Mouse (Mus musculus) erythroblast, embryonic 14.5 days (primary cell): ENCODE data around the gene Gimap8. TPM values are rescaled to one million over a fixed set of nuclear protein-coding genes. Genes with fewer than 3 reads are reported as not detected.

Source experiments
- H3K27me3 ChIP-seq: 2 replicates; pipeline ENCODE4 v1.6.1; 2012; ENCODE audit warnings: inconsistent platforms; ENCODE audit not compliant: control insufficient read depth
- H3K36me3 ChIP-seq: 2 replicates; pipeline ENCODE4 v1.6.1; 2012; ENCODE audit warnings: mild to moderate bottlenecking, inconsistent platforms; ENCODE audit not compliant: control insufficient read depth
- H3K4me1 ChIP-seq: 2 replicates; pipeline ENCODE4 v1.6.1; 2012; ENCODE audit warnings: inconsistent platforms; ENCODE audit not compliant: control insufficient read depth
- H3K4me3 ChIP-seq: replicated peaks from 2 replicates; pipeline ENCODE3; 2012; ENCODE audit warnings: moderate library complexity, mild to moderate bottlenecking, inconsistent platforms
- H3K9me3 ChIP-seq: 2 replicates; pipeline ENCODE4 v1.6.1; 2012; ENCODE audit warnings: low read length, inconsistent platforms, mixed read lengths; ENCODE audit not compliant: control insufficient read depth
- GATA1 ChIP-seq: IDR thresholded peaks from 2 replicates; pipeline ENCODE4 v1.6.1; 2012; ENCODE audit warnings: low read length, inconsistent platforms, mixed read lengths
- TAL1 ChIP-seq: IDR thresholded peaks from 3 replicates; pipeline ENCODE4 v1.6.1; 2012; ENCODE audit warnings: low read length, inconsistent platforms, mixed read lengths
- polyA plus RNA-seq: library from polyadenylated mRNA; stranded (reverse); fragments of >175 nt; gene quantifications from 2 replicates; pipeline ENCODE4 v1.2.3, GENCODE M21; 2012

The Gimap8 gene
- polyA plus RNA-seq, 1 experiment: not detected

GRCm38 (mm10) chr6:48674291-48675058, 27.4 kb downstream of the Gimap8 start:
- H3K27me3 ChIP-seq: no peaks in the 10 kb centered on the region
- no peaks in the 10 kb centered on the region; the same call in 1 of the 2 replicates for H3K36me3 ChIP-seq
- TF ChIP-seq TAL1 (no peak), GATA1 (no peak)
- peaks cover 13% of the 10 kb centered on the region for H3K4me1 ChIP-seq
- H3K4me3 ChIP-seq: no peak overlapping the region
- no peaks in the 10 kb centered on the region for H3K9me3 ChIP-seq

GRCm38 (mm10) chr6:48675400-48675930, 28.4 kb downstream of the Gimap8 start:
- Histone ChIP-seq H3K9me3 (no peaks in the 10 kb centered on the region), H3K27me3 (no peaks in the 10 kb centered on the region), H3K4me1 (peaks cover 13% of the 10 kb centered on the region), H3K4me3 (peak overlapping the region; percentile 58), H3K36me3 (no peaks in the 10 kb centered on the region; the same call in 1 of the 2 replicates)
- TF ChIP-seq GATA1 (no peak), TAL1 (no peak)

DNA sequence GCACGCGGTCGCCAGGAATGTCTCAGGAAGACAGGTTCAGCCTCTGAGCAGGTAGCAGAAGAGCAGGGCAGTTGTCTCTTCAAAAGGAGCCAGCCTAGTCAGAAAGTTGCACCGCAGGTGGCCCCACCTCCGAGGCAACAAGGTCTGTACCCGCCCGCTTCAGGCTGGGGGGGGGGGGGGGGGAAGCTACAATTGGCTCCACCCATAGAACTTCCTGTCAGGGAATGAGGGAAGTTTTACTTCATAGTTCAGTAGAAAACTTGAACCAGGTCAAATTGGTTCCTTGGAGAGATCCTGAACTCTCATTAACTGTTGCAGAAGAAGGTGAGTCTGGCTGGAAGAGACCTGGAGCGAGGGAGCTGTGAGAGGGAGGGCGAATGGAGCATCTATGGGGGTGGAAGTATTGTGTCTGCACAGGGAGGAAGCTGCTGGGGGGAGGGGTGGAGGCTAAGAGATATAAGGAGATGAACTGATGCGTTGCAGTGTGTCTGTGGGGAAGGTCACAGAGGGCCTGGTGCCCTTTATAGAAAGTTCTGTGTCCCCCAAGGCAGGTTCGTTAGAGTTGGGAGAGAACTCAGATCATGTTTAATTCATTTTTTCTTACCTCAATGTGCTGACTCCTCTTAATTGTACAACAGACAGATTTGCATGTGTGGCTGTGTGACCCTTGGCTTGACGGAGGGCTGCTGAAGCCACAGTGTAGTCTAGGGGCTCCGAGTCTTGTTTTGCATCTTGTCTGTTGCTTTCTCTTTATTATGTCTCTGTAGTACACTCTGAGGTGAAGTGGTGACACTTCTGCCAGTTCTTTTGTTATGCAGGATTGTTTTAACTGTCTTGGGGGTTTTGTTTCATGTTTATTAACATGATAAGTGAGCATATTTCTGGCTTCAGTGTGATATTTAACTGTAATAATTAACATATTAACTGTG, 29.2 kb downstream of the Gimap8 start, which contains the start of gene Gimap9:
TSS of gene Gimap9 (plus strand) at position 199 of the 929 bp plus-strand sequence.
- TF ChIP-seq GATA1 (no peak), TAL1 (no peak)
- H3K36me3 ChIP-seq: no peaks in the 10 kb centered on the region; the same call in 1 of the 2 replicates
- H3K9me3 ChIP-seq: no peaks in the 10 kb centered on the region
- no peaks in the 10 kb centered on the region for H3K27me3 ChIP-seq
- H3K4me3 ChIP-seq: peak within 1 kb of the TSS; percentile 58
- H3K4me1 ChIP-seq: peaks cover 13% of the 10 kb centered on the region

GRCm38 (mm10) chr6:48676860-48677415, 29.9 kb downstream of the Gimap8 start:
- no peaks in the 10 kb centered on the region for H3K9me3 ChIP-seq
- no peak for TF ChIP-seq GATA1
- no peak for TF ChIP-seq TAL1
- no peak overlapping the region for H3K4me3 ChIP-seq
- H3K27me3 ChIP-seq: no peaks in the 10 kb centered on the region
- H3K36me3 ChIP-seq: no peaks in the 10 kb centered on the region; the same call in 1 of the 2 replicates
- H3K4me1 ChIP-seq: peaks cover 13% of the 10 kb centered on the region

DNA sequence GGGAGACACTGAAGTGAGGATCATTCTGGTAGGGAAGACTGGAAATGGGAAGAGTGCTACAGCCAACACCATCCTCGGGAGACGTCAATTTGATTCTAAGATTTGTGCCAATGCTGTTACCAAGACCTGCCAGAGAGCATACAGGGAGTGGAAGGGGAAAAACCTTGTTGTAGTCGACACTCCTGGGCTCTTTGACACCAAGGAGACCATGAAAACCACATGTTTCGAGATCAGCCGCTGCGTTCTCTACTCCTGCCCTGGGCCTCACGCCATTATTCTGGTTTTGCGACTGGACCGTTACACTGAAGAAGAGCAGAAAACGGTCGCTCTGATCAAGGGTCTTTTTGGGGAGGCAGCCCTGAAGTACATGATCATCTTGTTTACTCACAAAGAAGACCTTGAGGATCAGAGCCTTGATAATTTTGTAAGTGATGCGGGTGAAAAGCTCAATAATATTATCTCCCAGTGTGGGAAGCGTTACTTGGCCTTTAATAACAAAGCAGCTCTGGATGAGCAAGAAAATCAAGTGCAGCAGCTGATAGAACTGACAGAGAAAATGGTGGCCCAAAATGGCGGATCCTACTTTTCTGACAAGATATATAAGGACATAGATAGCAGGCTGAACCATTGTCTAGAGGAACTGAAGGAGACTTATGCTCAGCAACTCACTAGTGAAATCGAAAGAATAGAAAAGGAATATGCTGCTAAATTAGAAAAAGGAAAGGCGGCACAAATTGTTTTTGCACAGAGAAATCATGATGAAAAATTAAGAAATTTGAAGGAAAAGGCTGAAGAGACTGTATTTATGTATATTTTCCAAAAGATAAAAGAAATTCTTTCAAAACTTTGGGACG, 30.7 kb downstream of the Gimap8 start:
- TF ChIP-seq GATA1 (no peak), TAL1 (no peak)
- Histone ChIP-seq H3K27me3 (no peaks in the 10 kb centered on the region), H3K4me3 (no peak overlapping the region), H3K4me1 (peaks cover 13% of the 10 kb centered on the region), H3K9me3 (no peaks in the 10 kb centered on the region), H3K36me3 (no peaks in the 10 kb centered on the region; the same call in 1 of the 2 replicates)

- Histone ChIP-seq H3K36me3 (no peaks in the 10 kb centered on the region; the same call in 1 of the 2 replicates), H3K9me3 (no peaks in the 10 kb centered on the region), H3K4me1 (peaks cover 13% of the 10 kb centered on the region), H3K27me3 (no peaks in the 10 kb centered on the region), H3K4me3 (no peak overlapping the region)
- TF ChIP-seq GATA1 (no peak), TAL1 (no peak)
These were observed 31.4 kb downstream of the Gimap8 start for GRCm38 (mm10) chr6:48678391-48678790.

- H3K36me3 ChIP-seq: no peaks in the 10 kb centered on the region; the same call in 1 of the 2 replicates
- H3K4me1 ChIP-seq: peaks cover 13% of the 10 kb centered on the region
- TF ChIP-seq GATA1 (no peak), TAL1 (no peak)
- H3K9me3 ChIP-seq: no peaks in the 10 kb centered on the region
- no peaks in the 10 kb centered on the region for H3K27me3 ChIP-seq
- H3K4me3 ChIP-seq: no peak overlapping the region
These were observed 32.7 kb downstream of the Gimap8 start for GRCm38 (mm10) chr6:48679701-48680100.

- Histone ChIP-seq H3K36me3 (no peaks in the 10 kb centered on the region; the same call in 1 of the 2 replicates), H3K4me3 (no peak overlapping the region), H3K4me1 (peaks cover 9% of the 10 kb centered on the region), H3K27me3 (no peaks in the 10 kb centered on the region), H3K9me3 (no peaks in the 10 kb centered on the region)
- TF ChIP-seq GATA1: no peak
- TF ChIP-seq TAL1: no peak
These were observed 33.4 kb downstream of the Gimap8 start for GRCm38 (mm10) chr6:48680421-48680820.
